Mouse (Mus musculus) kidney, adult 9 months (tissue): ENCODE data around the gene Tceal9.
"Not testable (repeated sequence)": the region's sequence is repeated elsewhere in the genome, so short reads cannot be mapped to it uniquely, and the experiment has no call there.

Source experiments
- DNase-seq: peaks from one replicate; pipeline ENCODE4 v3.0.0; 2022

The Tceal9 gene

GRCm38 (mm10) chrX:136244574-136245229 lies at the start of gene Tceal9:
Gene Tceal9 (plus strand): TSS chrX:136245079.
- peak; percentile 74 for DNase-seq

- DNase-seq, result no peak
Observed at GRCm38 (mm10) chrX:136195193-136195944, 49.5 kb upstream of the Tceal9 start.

GRCm38 (mm10) chrX:136196873-136197272 lies 48.0 kb upstream of the Tceal9 start:
- peak; percentile 33 for DNase-seq

- DNase-seq, result no peak
Observed at GRCm38 (mm10) chrX:136203257-136203656, 41.6 kb upstream of the Tceal9 start.

DNA sequence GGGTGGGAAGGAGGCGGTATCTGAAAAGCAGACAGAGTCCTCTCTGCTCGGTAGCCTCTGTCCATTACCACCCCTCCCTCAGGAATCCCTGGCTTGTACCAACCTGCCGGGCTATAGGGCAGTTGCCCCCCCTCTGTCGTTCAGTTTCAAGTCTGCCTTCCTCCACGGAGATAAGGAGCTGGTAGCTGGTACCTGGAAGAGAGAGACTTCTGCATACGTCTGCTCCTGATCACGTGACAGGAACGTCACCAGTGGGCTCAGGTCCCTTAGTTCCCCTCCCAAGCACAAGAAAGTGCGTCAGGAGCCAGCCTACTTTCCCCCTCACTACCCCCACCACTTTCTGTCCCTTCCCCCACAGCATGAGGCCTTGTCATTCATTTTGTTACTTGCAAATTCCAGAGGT lies 41.2 kb upstream of the Tceal9 start, which contains the start of gene Tceal5:
Gene Tceal5 (minus strand): TSS at position 213 of the 403 bp plus-strand sequence.
- DNase-seq, result no peak

DNA sequence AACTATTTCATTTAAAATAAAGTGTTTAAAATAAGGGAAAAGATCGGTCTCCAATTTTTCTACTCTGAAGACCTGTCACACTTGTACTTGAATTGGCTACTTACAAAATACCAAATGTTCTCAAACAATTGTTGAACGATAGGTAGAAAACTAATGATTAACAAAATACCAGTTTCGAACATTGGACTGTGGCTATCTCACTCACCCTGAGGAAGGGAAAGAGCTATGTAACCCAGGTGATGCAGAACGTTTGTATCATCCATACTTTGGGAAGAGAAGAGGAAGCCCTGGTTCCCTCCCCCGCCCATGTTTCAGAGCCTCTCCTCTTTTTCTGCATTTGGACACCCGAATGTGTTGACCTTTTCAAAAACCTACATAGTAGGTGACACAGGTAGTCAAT lies 40.5 kb upstream of the Tceal9 start:
- no peak for DNase-seq

- DNase-seq, result no peak
Observed at GRCm38 (mm10) chrX:136213396-136213795, 31.5 kb upstream of the Tceal9 start.

DNA sequence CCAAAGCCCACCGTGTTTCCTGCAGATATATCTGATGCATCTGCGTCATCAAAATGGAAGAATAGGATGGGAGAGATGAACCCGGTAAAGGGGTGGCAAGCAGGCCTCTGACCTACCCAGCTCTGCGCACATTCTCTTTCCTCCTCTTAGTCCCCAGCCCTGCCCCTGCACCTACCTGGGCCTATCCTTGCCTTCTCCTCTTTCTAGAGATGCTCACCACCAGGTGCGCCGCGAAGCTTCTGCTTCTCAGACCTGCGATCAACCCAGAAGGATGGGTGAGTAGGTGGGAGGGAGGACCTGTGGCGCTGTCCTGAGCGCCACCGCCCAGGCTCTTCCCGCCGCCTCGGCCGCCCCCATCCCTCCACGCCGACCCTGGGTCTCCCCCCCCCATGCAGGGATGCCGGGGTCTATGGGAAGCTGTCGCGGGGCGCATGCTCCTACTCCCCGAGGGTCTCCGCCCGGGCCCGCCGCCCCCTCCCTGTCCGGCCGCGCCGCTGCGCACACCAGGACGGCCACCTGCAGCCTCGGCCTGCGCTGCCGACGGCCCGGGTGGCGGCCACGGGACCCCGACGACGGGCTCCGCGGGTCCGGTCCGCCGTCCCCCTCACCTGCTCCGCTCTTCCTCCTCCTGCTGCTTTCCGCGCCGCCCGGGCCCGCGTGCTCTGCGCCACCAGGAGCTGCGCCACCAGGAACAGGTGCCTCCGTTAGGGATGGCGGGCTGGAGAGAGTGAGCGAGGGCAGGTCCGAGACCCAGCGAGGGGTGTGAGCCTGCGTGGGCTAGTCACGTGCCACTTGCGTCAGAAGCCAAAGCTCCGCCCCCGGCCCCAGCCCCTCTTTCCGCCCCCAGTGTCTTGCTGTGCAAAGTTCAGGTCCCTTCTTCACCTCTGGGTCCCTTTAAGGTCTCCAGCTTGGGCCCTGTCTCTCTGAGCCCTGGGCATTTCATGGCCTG lies 29.9 kb upstream of the Tceal9 start, which contains the start of the genes Tceal7 and Bex1:
Gene Tceal7 (plus strand): TSS at position 51 of the 949 bp plus-strand sequence.
Gene Bex1 (minus strand): TSS at position 785 of the 949 bp plus-strand sequence.
- DNase-seq, result not testable (repeated sequence)

- DNase-seq, result no peak
Observed at GRCm38 (mm10) chrX:136216303-136216702, 28.6 kb upstream of the Tceal9 start.

- DNase-seq, result no peak
Observed at GRCm38 (mm10) chrX:136223714-136224113, 21.2 kb upstream of the Tceal9 start.

DNA sequence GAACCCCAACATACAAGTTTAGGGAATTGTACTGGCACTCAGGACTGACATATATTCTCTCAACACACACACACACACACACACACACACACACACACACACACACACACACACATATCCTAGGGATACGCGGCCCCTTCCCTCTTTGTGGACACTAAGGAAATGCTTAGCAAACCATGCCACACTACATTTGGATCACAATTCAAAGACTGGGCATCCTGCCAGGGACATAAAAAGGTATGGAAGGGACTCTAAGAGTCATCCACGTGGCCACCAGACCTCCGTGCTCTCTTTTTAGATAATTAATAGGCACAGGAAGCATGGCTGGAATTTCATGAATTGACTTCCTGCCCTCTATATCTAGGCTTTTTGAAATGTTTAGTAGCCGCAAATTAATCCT lies 17.1 kb upstream of the Tceal9 start:
- DNase-seq, result no peak

DNA sequence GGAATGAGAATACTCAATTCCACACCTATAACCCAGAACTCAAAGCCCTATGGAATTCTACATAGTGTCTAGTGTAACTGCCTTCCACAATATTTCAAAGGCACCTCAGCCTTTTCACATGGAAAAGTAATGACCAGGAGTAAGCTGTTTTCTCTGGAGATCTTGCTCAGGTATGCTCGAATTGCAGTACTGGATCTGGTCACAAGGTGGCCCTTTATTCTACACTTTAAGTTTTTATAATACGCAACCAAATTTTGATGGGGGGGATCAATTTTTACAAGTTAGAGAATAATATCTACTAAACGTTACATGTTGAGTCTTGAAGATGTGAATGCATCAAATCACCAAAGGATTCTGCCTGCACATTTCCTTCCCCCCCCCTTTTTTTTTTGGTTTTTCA lies 6.8 kb upstream of the Tceal9 start:
- peak; percentile 42 for DNase-seq

GRCm38 (mm10) chrX:136243181-136243580 lies 1.7 kb upstream of the Tceal9 start:
- no peak for DNase-seq

DNA sequence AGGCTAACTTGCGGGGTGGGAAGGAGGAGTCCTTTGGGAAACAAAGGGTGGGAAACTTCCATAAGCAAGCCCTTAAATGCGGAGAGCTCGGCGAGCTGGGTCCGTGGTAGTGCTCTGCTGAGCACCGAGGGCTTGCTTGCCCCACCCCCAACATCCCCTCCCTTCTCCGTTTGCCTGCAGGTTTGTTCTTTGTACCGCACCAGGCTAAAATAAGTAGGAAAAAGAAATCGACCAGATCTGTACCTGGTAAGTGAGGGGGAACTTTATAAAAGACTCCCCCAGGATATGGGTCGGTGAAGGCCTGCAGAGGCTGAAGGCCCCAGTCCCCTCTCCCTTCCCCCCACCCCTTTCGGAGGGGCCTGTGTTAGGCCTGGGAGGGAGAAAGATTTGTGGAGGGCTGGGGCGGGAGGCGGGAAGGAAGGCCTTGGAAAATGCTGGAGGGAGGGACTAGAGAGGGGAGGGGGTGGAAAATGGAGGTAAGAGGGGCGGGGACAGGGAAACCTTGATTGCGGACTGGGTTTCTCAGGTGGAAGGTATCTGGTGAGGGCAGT lies 717 bp downstream of the Tceal9 start:
- DNase-seq, result peak; percentile 11

- DNase-seq, result no peak
Observed at GRCm38 (mm10) chrX:136248811-136249210, 3.9 kb downstream of the Tceal9 start.

DNA sequence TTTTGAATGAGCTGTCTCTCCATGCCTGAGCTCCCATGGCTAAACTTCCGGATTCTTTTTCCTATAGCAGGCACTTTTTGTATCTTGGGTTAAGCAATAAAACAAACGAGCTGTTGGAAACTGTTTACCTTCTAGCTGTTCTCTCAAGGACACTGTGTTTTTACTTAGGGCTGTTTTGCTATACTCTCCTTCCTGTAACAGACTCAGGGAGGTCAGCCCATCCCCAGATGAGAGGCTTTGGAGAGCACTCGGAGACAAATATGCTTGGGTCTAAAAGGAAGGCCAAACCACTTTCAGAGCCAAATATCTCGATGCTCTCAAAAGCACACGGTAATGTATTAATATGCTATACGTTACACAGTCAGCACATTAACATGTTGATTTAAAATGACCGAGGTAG lies 4.8 kb downstream of the Tceal9 start:
- DNase-seq, result no peak

DNA sequence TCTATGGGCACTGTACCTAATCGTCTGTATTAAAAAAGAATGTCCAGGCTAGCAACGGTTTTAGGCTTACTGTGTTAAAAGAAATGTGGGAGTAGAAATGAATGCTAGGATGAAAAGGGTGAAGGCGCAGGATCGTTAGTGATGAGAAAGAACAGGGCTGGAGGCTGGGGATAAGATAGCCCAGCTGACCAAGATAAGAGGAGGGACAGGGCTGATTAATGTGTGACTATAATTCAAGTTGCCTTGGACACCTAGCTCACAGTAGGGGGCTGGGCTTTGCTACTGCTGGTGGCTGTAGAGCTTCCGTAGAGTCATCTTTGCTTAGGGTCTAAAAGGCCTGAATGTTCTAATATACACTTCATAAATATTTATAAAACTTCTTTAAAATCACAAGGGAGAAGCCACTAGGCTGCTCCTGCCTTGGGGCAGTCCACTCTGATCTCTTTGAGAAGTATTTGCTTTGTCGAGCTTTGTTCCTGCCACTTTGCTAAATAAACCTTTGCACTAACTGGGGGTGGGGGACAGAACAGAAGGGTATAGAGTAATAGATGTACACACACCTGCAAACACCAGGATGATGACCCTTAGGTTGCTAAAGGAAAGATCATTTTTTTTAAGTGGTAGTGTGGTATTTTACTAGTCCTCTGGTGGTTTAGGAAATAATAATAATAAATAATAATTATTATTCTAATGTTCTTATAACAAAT lies 7.3 kb downstream of the Tceal9 start:
- DNase-seq, result no peak

DNA sequence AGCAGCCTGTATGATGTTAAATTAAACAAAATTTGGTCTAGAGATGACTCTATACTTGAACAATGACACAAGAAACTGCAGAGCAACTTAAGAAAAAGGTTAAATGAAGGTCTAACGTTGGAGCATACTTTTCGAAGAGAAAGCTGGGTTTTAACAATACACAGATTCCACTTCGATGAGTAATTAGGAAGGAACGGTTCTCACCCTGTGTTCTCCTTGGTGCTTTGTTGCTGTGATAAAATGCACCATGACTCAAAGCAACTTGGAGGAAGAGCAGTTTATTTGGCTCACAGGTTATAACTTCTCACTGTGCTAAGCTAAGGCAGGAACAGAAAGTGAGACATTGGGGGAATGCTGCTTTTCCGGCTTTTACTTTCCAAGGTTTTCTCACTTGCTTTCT lies 22.8 kb downstream of the Tceal9 start:
- DNase-seq, result no peak

- no peak for DNase-seq
Observed at GRCm38 (mm10) chrX:136268173-136268572, 23.3 kb downstream of the Tceal9 start.

DNA sequence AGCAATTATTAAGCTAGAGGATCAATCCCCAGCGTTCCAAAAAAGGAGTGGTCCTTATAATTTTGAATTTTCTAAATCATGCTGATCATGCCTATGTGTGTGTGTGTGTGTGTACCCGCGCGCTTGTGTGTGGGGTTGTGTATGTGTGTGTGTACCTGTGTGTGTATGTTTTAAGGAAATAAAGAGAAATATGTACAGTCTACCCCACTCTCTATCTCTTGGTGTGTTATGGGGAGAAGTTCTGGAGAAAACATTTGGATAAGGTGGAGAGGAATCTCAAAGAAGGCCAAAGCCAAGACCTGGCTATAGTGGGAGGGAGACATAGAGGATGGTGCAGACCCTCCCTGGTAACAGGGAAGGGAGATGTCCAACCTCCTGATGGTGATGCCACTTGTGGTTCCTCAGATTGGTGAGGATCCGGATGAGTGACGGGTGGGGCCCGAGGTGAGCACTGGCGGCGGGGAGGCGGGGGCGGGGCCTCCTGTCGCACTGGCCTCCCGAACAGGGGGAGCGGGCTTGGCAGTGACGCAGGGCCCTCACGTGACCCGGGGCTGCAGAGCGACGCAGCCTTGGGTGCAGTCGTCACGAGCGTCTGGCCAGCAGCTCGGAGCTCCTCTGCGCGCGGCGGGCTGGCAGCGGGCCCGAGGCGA lies 25.0 kb downstream of the Tceal9 start, which contains the start of gene Bex3:
Gene Bex3 (plus strand): TSS at position 511 of the 650 bp plus-strand sequence.
- DNase-seq, result peak; percentile 35

DNA sequence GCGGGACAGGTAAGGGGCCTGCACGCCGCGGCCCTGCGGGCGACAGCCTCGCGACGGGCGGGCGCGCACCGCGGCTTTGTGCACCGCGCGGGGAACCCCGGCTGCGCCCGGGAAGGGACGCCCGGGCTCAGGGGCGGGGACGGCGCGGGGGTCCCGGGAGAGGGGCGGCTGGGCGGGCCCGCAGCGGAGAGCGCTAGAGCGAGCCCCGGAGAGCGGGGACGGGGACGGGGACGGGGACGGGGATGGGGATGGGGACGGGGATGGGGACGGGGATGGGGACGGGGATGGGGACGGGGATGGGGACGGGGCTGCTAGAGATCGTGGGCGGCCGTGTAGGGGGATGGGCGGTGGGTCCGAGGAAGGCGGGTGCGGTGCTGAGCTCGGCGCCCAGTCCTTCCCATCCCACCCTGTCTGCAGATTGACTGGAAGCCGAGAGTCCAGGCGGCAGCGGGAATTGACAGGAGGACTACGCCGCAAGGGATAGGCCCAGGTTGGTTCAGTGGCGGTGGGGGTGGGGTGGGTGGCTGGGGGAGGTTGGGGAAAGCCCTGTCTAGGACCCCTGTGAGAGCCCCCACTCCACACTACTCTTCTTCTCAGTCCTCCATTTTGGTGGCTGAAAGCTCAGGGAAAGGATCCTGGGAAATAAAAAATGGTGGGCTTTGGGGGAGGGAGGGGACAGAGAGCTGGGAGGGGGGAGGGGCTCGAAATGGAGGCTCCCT lies 25.7 kb downstream of the Tceal9 start:
- DNase-seq, result not testable (repeated sequence)
